Mouse (Mus musculus) myocyte (in vitro differentiated cells): ENCODE measurements at regions not wholly inside any gene's neighbourhood (a gene's known extent, or its start where the extent isn't known, plus 50 kb on each side); places are given as distances from the start of the nearest gene placed in this dataset.

Experiments used
- CEBPB ChIP-seq: IDR thresholded peaks from 2 replicates; pipeline ENCODE4 v1.6.1; 2011; ENCODE audit warnings: mild to moderate bottlenecking, moderate library complexity; ENCODE audit not compliant: poor library complexity, insufficient read depth, severe bottlenecking
- E2F4 ChIP-seq: IDR thresholded peaks from one replicate; pipeline ENCODE4 v1.6.1; 2011; ENCODE audit warnings: mild to moderate bottlenecking, control low read depth, moderate library complexity; ENCODE audit not compliant: insufficient read depth
- MAX ChIP-seq: IDR thresholded peaks from one replicate; pipeline ENCODE4 v1.6.1; 2011; ENCODE audit warnings: low read depth, mild to moderate bottlenecking, control low read depth
- MYOD1 ChIP-seq, 3 experiments: IDR thresholded peaks; one replicate each; pipeline ENCODE4 v1.6.1; 2011; ENCODE audit warnings: control low read depth in 2 of 3, low read depth in 2 of 3, mild to moderate bottlenecking in 2 of 3, moderate library complexity in 1 of 3; ENCODE audit not compliant: insufficient read length in 2 of 3, control insufficient read depth in 1 of 3
- POLR2A ChIP-seq: IDR thresholded peaks from one replicate; pipeline ENCODE4 v1.6.1; 2011; ENCODE audit warnings: low read depth, mild to moderate bottlenecking, control low read depth, moderate library complexity; ENCODE audit not compliant: insufficient read length
- POLR2AphosphoS2 ChIP-seq: IDR thresholded peaks from one replicate; pipeline ENCODE4 v1.6.1; 2011; ENCODE audit warnings: low read depth, control low read depth; ENCODE audit not compliant: insufficient read length
- USF1 ChIP-seq: IDR thresholded peaks from one replicate; pipeline ENCODE4 v1.6.1; 2011; ENCODE audit warnings: low read depth, mild to moderate bottlenecking, control low read depth, moderate library complexity

DNA sequence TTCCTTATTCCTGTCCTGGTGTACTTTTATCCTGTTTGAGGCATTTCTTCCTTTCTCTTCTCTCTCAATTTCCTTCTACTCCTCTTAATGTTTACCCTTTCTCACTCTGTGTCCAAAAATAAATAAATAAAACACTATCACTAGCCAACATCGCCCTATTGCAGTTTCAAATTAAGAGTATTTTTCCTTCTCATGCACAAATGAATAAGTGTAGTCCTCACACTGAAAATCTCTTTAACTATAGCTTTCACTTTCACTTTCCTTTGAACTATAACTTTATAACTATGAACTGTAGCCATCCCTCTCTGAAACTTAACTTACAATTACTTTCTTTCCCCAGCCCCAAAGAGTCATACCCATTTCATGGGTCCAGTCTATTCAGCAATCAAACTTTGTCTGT, 1355.5 kb upstream of the Pcdh20 start:
- TF ChIP-seq POLR2A, result no peak
- no peak for TF ChIP-seq MYOD1 (IDR thresholded peaks at IDR 0.05; ENCODE audit: control insufficient read depth in 1 of 3, insufficient read length in 2 of 3, low read depth in 2 of 3)
- TF ChIP-seq MAX, result no peak
- no peak for TF ChIP-seq E2F4
- no peak for TF ChIP-seq CEBPB
- TF ChIP-seq POLR2AphosphoS2, result no peak
- no peak for TF ChIP-seq USF1
